ENCODE assay signal across 21 mouse cellular contexts in genomic region chr2:154058690-154059089, GRCm38 (mm10). TPM values are rescaled to one million over a fixed set of nuclear protein-coding genes. Genes with fewer than 3 reads are reported as not detected.
DNase-seq lines count a peak whose midpoint lies in the region; ATAC-seq and TF ChIP-seq lines count a peak whose summit lies in the region.
"Had no signal": no experiment of that assay in that cellular context is flagged by ENCODE, and none has a peak within 500 bp of the region (broad histone marks: within the 10 kb centered on the region; RNA-seq: fewer than 3 reads in every experiment).

No protein-coding gene starts in this region.

- WGBS in lung, postnatal 0 days = 55% methylated on average over 2 of the region's 2 CpGs

- no peak for ATAC-seq in lung, postnatal 0 days
- ATAC-seq: inflammation-experienced regulatory T-cells, adult 6 months; midbrain, embryonic 13.5 days had no signal

- no peaks in the 10 kb centered on the region for H3K9me3 ChIP-seq in lung, postnatal 0 days (ENCODE audit: low read length)
- H3K9me3 ChIP-seq: embryonic facial prominence, embryonic 10.5 days; heart, embryonic 13.5 days; hindbrain, embryonic 13.5 days; lung, embryonic 15.5 days; midbrain, embryonic 13.5 days; neural tube, embryonic 12.5 days had no signal

- H3K27ac ChIP-seq in lung, postnatal 0 days (ENCODE audit: low read length) = no peak overlapping the region
- H3K27ac ChIP-seq: embryonic facial prominence, embryonic 10.5 days; heart, embryonic 13.5 days; hindbrain, embryonic 13.5 days; kidney, postnatal 0 days; liver, embryonic 14.5 days; lung, embryonic 15.5 days; midbrain, embryonic 13.5 days; neural tube, embryonic 12.5 days; stomach, postnatal 0 days had no signal

- H3K36me3 ChIP-seq in lung, postnatal 0 days (ENCODE audit: insufficient read depth, low read length) = no peaks in the 10 kb centered on the region
- H3K36me3 ChIP-seq: embryonic facial prominence, embryonic 10.5 days; heart, embryonic 13.5 days; hindbrain, embryonic 13.5 days; lung, embryonic 15.5 days; midbrain, embryonic 13.5 days; neural tube, embryonic 12.5 days had no signal

- no peak overlapping the region for H3K9ac ChIP-seq in lung, postnatal 0 days (replicated peaks; ENCODE audit: low read depth)
- H3K9ac ChIP-seq: heart, embryonic 13.5 days; hindbrain, embryonic 13.5 days; liver, embryonic 14.5 days; lung, embryonic 15.5 days; midbrain, embryonic 13.5 days; neural tube, embryonic 12.5 days had no signal

- DNase-seq in cerebellum, adult 18-20 months = peak; percentile 24
- DNase-seq in cerebellum, postnatal 4 days (ENCODE audit: low spot score in 2 of 2) = no peak
- DNase-seq in kidney, adult 9 months = peak; percentile 30
- DNase-seq in kidney, adult 11 months = no peak
- peak; percentile 14 for DNase-seq in lung, postnatal 14 days
- DNase-seq in lung, postnatal 0 days (ENCODE audit: low spot score) = no peak
- peak; percentile 10 for DNase-seq in R1 (ENCODE audit: low read depth, low spot score)
- DNase-seq: adrenal gland, postnatal 25 days; right cerebral cortex, postnatal 4 days had no signal

- H3K4me1 ChIP-seq in lung, postnatal 0 days (ENCODE audit: insufficient read depth, low read depth, low read length) = no peaks in the 10 kb centered on the region
- H3K4me1 ChIP-seq: embryonic facial prominence, embryonic 10.5 days; heart, embryonic 13.5 days; hindbrain, embryonic 13.5 days; lung, embryonic 15.5 days; midbrain, embryonic 13.5 days; neural tube, embryonic 12.5 days had no signal

- H3K27me3 ChIP-seq in lung, postnatal 0 days (replicated peaks; ENCODE audit: insufficient read depth, low read length) = no peaks in the 10 kb centered on the region
- H3K27me3 ChIP-seq: heart, embryonic 13.5 days; hindbrain, embryonic 13.5 days; lung, embryonic 15.5 days; midbrain, embryonic 13.5 days; neural tube, embryonic 12.5 days had no signal

- TF ChIP-seq CTCF in lung, postnatal 0 days (IDR thresholded peaks at IDR 0.05) = no peak

- H3K4me3 ChIP-seq in lung, postnatal 0 days (ENCODE audit: low read depth, low read length) = no peak overlapping the region
- H3K4me3 ChIP-seq: embryonic facial prominence, embryonic 10.5 days; heart, embryonic 13.5 days; hindbrain, embryonic 13.5 days; lung, embryonic 15.5 days; midbrain, embryonic 13.5 days; neural tube, embryonic 12.5 days had no signal

- TF ChIP-seq EP300 in lung, postnatal 0 days (IDR thresholded peaks at IDR 0.05) = no peak

- no peak overlapping the region for H3K4me2 ChIP-seq in lung, postnatal 0 days (replicated peaks; ENCODE audit: low read depth, low read length)
- H3K4me2 ChIP-seq: heart, embryonic 13.5 days; hindbrain, embryonic 13.5 days; lung, embryonic 15.5 days; midbrain, embryonic 13.5 days; neural tube, embryonic 12.5 days had no signal

RNA-seq across cellular contexts. Expression of gene Bpifa2, which starts 50.6 kb away (rescaled TPM):
- polyA plus RNA-seq in lung, postnatal 0 days (2015; fragmentation: Nextera tagmentation; extraction: Ambion mirVana) = not detected in 2 replicates
- polyA plus RNA-seq: embryonic facial prominence, embryonic 10.5 days; forebrain, embryonic 11.5 days; heart, embryonic 13.5 days; hindbrain, embryonic 13.5 days; inflammation-experienced regulatory T-cells, adult 6 months; kidney, postnatal 0 days; limb, embryonic 14.5 days; liver, embryonic 14.5 days; lung, embryonic 15.5 days; midbrain, embryonic 13.5 days; neural tube, embryonic 12.5 days; stomach, postnatal 0 days had no signal

Comparison
In these comparisons a context has a peak if more than half of its experiments do, and no peak if none do; other contexts are left out.
1. DNase-seq: peak in cerebellum, adult 18-20 months (2 of 2), kidney, adult 9 months (single experiment), lung, postnatal 14 days (single experiment) and R1 (single experiment); none in cerebellum, postnatal 4 days (0 of 2), kidney, adult 11 months (single experiment) and lung, postnatal 0 days (single experiment).